Mouse (Mus musculus): ENCODE results near the gene Tbc1d22b.
"Not testable (repeated sequence)": the region's sequence is repeated elsewhere in the genome, so short reads cannot be mapped to it uniquely, and the experiment has no call there.

The Tbc1d22b gene

DNA sequence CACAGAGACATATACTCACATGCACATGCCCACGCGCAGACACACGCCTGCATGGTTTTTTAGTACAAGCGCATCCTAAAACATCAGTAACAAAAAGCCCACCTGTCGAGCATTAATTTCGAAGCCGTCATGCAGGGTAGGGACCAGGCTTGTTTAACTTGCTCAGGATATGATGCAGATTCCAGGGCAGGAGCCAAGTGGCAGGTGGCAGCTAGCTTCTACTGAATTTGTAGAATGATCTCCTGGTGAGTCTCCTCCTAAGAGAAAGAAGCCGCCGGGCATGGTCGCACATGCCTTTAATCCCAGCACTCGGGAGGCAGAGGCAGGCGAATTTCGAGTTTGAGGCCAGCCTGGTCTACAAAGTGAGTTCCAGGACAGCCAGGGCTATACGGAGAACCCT is 49.5 kb downstream of the Tbc1d22b start:
- no peak for DNase-seq

DNA sequence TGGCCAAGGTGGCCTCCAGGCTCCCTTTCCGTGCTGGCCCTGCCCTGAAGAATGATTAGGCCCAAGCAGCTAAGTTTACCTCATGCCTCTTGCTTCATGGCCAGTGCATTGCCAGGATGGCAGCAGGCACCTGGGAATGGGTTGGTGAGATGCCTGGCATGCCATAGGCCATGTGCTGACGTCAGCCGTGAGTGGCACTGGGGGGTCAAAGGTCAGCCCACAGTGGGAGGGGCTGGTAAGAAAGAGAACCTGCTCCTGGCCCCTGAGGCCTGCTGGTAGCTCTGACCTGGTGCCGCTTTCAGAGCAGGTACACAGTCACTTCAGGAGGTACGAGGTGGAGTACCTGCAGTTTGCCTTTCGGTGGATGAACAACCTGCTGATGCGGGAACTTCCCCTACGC is 50.0 kb downstream of the Tbc1d22b start:
- no peak for DNase-seq

DNA sequence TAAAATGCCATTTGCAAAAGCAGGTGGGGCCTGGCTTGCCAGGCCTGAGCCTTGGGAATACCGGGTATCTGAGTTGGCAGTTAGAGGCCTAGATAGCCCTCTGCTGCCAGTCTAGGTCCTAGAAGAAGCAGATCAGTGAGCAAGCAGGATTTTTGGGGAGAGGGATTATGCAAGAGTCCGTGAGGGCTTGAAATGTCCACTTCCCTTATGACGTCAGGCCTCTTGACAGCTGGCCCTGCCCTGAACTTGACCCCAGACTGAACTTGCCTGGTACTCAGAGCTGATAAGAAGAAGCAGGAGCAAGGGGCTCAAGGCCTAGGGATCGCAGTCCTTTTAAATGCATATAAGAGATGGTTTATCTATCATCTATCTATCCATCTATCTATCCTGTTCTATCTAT is 51.8 kb downstream of the Tbc1d22b start:
- DNase-seq = no peak

DNA sequence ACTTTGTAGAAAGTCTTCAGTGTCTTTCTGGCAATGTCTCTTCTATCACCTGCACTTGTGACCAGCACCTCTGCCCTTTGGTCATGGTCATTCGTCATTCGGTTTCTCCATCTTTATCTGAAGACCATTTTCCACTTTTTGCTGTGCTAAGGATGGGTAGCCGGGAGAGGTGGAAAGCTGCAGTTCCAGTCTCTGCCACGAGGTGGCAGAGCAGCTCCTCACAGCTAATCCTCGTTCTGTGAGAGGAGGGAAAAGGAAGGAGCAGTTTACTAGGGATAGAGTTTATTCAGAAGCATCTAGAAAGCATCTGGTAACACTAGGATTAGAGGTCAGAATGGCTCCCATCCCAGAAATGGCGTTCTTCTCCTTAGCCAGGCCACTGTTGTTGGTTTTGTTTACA is 53.7 kb downstream of the Tbc1d22b start:
- peak; percentile 40 to 71 for DNase-seq

DNA sequence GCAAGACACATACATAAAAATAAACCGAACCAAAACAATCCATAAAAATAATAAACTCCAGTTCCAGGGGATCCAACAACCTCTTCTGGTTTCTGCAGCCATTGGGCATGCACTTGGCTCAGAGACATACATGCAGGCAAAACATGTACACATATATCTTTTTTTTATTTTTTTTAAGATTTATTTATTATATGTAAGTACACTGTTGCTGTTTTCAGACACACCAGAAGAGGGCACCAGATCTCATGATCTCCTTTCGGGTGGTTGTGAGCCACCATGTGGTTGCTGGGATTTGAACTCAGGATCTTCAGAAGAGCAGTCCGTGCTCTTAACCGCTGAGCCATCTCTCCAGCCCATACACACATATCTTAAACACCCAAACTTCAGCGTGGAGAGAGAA is 63.9 kb downstream of the Tbc1d22b start:
- not testable (repeated sequence) for DNase-seq

DNA sequence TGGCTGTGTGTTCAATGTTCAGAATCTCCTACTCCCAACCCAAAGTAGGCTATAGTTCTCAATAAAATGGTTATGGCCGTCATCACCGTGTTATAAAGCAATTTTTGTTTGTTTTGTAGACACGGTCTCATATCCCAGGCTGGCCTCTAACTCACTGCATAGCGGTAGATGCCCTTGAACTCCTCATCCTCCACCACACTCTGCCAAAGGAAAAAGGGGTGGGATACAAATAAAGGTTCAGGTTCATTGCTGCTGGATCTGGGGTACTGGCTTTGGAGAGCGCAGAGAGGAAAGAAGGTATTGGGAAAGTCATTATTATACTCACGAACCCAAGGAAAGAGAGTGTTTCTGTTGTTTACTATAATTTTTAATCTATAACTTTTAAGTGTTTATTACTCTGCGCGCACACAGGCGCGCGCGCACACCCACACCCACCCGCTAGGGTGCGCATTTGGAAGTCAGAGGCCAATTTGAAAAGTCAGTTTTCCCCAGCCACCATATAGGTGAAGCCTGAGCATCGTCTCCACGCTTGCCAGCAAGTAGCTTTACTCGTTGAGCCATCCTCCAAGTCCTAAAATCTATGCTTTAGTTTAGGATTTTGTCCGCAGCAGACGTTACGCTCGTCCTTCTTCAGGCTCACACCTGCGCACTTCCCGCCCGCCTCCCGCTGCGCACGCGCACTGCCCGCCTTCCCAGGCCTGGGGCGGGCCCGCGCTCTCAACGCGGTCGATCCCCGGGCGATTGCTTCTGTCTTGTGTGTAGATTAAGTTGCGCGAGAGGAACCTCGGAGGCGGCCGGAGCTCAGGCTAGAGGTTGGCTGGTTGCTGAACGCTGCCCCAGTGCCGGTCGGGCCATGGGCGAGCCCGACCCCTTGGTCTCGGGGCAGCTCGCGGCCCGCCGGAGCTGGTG is 64.8 kb downstream of the Tbc1d22b start, which contains the start of the genes Rnf8 and Gm28043:
Gene Rnf8, plus strand, starts transcription at position 676 of the 909 bp plus-strand sequence.
Gene Gm28043, plus strand, starts transcription at position 762 of the 909 bp plus-strand sequence.
- peak; percentile 90 to 93 for DNase-seq

DNA sequence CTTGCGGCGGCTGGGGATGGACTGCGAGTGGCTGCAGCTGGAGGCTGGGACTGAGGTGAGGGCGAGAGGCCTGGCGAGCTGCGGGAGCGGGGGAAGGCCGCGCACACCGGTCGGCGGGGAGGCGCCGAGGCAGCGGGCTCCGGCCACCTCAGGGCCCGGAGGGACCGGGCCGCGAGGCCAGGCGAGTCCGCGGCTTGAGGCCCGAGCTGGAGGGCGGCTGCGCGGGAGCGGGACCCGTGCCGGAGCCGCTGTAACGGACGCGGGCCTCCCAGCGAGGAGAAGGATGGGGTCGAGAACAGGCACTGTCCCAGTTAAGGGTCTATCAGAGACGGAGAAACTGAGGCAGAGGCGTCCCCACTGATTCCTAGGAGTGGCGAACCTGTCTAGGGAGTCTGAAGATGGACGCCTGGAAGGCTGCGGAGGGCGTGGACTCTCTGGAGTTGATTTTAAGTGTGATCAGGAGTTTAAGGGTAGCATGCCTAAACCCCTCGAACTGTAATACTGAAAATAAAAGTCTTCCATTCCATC is 65.5 kb downstream of the Tbc1d22b start:
- DNase-seq = no peak

DNA sequence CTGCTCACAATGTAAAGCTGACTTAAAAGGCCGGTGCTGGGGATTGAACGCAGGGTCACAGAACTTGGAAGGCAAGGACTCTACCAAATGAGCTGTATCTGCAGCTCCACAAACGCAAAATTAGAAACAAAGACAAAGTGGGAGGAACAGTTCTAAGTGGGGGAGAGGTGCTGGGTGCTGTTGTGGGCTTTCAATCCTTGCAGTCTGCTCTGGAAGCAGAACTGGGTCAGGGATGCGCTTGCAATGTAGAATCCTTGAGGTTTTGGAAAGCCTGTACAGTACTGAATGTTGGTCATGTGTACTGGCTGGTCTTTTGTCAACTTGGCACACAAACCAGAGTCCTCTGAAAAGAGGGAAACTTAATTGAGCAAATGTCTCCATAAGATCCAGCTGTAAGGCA is 66.0 kb downstream of the Tbc1d22b start:
- DNase-seq = no peak

DNA sequence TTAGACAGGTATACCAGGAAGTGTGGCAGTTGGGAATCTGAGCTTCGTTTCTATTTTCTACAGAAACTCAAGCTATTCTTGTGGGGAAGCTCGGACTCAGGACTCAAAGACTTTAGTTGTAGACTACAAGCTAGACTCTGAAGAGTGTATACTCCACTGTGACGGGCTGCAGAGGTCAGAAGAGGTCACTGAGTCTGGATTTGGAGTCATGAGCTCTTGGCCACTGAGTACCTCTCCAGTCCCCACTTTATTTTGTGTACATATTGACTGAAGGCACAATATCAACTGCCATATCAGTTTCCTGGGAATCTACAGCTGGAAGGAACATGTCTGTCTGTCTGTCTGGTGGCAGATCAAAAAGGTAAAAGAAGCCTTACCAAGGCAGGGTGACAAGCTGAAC is 69.6 kb downstream of the Tbc1d22b start:
- DNase-seq = no peak

DNA sequence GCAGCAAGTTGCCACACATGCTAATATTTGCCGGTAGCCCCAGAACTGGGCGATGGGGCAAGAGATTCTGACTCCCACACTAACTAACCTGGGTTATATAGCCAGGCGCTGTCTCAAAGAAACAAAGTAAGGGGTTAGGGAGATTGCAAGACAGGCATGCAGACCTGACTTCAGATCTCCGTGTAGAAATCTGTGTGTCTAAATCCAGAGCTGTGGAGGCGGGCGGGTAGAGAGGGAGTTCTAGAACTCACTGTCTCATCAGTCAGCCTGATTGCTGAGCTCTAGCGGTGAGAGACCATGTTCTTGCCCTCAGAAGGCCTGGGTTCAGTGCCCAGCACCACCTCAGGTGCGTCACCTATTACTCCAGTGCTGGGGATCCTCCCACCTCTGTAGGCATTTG is 73.9 kb downstream of the Tbc1d22b start:
- no peak for DNase-seq

DNA sequence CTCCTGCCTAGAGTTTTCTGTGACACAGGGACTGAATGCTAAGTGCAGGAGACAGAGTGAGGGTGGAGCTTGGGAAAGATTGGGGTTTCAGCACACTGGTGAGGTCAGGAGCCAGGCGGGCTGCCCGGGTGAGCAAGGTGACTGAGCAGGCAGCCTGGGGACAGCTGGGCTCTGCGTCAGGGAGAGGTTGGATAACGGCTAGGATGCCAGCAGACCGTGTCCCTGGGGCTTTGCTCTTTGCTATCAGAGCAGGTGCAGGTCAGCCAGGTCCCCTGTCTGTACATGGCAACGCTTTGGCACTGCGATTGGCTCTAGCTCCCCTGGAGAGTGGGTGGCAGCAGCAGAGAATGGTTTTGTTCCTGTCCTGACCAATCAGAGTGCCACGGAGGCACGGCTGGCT is 77.7 kb downstream of the Tbc1d22b start:
- no peak for DNase-seq

DNA sequence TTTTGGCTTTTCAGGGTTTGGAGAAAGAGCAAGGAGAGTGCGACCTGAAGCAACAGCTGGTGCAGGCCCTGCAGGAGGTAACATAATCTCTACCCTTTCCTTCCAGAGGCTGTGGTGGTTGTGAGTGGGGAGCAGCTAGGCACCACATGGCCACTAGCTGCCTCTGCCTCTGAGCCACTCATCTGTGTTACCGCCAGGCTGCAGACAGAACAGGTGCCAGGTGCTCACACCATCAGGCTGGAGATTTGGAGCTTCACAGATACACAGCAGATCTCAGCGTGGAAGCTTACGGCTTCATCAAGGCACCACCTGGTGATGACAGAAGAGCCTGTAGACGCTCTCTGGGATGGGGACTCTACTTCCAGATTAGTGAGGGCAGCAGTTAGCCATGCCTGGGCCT is 79.4 kb downstream of the Tbc1d22b start:
- no peak for DNase-seq

DNA sequence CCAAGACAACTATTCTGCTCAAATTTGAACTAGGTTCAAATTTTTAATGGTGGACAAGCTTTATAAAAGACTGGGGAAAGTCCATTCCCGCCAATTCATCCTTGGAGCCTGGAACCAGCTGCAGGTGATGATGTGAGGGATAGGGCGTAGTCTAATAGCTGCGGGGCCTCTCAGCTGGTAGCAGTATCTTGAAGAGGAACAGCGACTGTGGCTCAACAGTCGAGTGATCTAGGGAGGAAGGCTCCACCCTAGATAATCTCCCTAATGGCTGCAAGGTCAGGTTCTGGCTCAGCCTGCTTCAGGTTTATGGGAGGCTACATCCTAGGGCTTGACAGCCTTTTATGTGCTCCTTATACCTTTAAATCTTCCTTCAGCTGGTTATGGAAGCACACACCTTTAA is 80.0 kb downstream of the Tbc1d22b start:
- DNase-seq = no peak

DNA sequence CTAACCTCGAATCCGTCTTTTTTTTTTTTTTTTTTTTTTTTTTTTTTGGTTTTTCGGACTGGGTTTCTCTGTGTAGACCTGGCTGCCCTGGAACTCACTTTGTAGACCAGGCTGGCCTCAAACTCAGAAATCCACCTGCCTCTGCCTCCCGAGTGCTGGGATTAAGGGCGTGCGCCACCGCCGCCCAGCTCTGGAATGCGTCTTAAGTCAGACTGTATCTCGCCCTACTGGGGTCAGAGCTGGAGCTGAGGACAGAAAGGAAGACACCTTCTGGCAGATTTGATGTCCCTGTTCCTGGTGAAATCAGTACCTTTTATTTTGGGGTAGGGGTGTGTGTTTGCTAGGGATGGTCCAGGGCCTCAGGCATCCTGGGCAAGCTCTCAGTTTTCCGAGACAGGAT is 82.7 kb downstream of the Tbc1d22b start:
- DNase-seq = no peak

DNA sequence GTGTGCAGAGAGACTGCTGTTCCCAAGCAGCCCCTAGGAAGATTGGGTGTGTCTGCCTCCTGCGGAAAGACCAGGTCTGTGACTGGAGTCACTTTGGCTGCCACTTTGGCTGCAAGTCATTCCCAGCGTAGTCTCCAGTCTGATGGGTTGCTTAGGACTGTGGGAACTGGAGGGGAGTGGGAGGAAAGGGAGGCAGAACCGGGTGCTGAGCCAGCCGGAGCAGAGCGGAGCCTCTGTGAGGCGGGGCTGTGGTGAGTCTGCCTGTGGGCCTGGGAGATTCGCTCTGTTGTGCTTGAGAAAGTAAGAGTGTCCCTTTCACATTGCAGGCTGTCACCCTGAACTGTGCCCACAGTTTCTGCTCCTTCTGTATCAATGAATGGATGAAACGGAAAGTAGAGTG is 85.9 kb downstream of the Tbc1d22b start:
- no peak for DNase-seq

DNA sequence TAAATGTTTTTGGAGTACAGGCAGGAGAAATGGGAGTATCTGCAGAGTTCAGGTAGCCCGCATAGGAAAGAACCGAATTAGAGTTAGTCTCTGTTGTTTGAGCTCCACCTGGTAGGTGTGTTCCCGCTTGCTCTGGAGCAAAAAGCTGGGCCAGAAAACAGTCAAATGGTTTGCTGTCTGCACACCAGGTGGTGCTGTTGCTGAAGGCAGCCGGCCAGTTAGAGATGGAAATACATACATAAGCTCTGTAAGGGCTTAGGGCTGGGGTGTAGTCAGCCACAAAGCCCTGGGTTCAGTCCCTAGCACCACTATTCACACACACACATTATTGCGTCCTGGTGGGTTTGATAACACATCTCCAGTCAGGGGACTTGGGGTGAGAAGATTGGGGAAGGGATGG is 86.5 kb downstream of the Tbc1d22b start:
- DNase-seq = peak in 1 of 2 experiments; percentile 14

DNA sequence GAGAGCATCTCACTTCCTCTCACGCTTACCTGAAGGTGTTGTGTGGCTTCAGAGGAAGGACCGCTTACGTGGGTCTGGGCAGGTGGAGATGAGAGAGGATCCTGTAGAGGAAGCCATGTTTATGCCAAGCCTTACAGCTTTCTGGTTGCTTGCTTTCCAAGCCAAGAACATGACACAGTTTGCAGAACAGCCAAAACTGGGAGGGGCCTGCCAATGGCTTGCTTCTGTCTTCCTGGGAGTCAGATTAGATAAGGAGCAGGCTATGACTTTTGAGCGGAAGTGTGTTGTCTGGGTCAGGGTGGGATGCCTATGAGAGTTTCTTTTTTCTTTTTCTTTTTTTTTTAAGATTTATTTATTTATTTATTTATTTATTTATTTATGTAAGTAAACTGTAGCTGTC is 87.8 kb downstream of the Tbc1d22b start:
- no peak for DNase-seq

DNA sequence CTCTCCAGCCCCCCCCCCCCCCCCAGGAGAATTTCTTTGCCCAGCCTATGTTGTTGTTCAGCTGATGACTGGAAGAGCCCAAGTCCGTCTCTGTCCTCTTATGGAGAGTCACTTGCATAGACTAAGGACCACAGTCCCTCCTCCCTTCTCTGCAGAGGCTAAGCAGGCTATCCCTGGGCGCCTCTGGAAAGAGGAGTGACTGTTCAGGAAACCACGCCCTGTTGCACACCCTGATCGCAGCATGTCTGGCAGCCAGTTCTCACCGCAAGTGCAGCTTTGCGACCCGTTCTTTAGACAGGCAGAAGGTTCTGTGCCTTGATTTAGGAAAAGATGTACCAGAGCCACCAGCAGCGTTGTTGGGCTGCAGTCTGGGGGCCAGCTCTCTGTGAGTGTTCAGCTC is 88.3 kb downstream of the Tbc1d22b start:
- DNase-seq = peak in 1 of 2 experiments; percentile 17

DNA sequence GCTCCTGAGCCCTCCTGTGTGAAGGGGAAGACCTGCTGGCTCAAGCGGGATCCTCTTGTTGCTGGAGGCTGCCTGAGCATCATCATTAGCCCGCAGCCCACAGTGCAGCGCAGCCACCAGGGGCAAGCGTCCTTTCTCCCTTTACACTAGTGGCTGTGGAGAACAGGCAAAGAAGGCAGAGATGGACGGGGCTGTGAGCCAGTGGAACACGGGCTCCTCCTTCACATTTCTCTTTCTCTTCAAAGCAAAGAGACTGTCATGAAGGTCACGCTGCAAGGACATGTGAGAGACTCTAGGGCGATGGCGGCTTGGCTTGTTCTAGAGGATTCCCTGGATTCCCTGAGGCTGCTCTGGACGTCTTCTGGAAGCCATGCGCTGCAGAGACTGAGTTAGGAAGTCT is 91.4 kb downstream of the Tbc1d22b start:
- DNase-seq = no peak

DNA sequence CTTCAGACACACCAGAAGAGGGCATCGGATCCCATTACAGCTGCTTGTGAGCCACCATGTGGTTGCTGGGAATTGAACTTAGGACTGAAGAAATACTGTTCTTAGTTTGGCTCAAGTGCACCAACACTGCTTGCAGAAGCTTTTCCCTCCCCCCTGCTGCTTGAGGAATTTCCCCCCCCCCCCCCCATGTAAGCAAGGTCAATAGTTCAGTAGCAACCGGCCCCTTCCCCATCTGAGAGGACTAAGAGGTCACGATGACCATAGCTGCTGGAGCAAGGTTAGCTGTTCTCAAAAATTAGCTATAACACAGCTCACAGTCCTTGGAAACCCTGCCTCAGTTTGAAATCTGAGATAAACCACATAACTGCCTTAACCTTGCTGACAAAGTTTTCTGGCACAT is 92.6 kb downstream of the Tbc1d22b start:
- no peak for DNase-seq
